Mouse (Mus musculus) frontal cortex, postnatal 25 days (tissue): ENCODE data around the gene Chrng.

ENCODE experiments used
- DNase-seq, 2 experiments: peaks; one replicate each; pipeline ENCODE4 v3.0.0; 2022; ENCODE audit warnings: low spot score in 2 of 2

The Chrng gene

GRCm38 (mm10) chr1:87255173-87255572, 50.7 kb downstream of the Chrng start:
- no peak for DNase-seq

- no peak for DNase-seq
Observed at GRCm38 (mm10) chr1:87257691-87258090, 53.2 kb downstream of the Chrng start.

GRCm38 (mm10) chr1:87258484-87258883, 54.0 kb downstream of the Chrng start:
- no peak for DNase-seq

GRCm38 (mm10) chr1:87259316-87259715, 54.9 kb downstream of the Chrng start:
- no peak for DNase-seq
